Mouse (Mus musculus): ENCODE results near the gene Itfg1.

- no peak for TF ChIP-seq CTCF (IDR thresholded peaks at IDR 0.05; ENCODE audit: borderline replicate concordance, control insufficient read depth, extremely low read depth, insufficient read depth, low read length, poor library complexity)
- no peak for TF ChIP-seq POLR2A (IDR thresholded peaks at IDR 0.05; ENCODE audit: control insufficient read depth, extremely low read depth, insufficient read depth, low read length, poor library complexity)
Observed at GRCm38 (mm10) chr8:85783871-85784270, 56.9 kb downstream of the Itfg1 start.
